Mouse (Mus musculus): ENCODE results near the gene Zfp622.
"Not testable (repeated sequence)": the region's sequence is repeated elsewhere in the genome, so short reads cannot be mapped to it uniquely, and the experiment has no call there.

The Zfp622 gene

DNA sequence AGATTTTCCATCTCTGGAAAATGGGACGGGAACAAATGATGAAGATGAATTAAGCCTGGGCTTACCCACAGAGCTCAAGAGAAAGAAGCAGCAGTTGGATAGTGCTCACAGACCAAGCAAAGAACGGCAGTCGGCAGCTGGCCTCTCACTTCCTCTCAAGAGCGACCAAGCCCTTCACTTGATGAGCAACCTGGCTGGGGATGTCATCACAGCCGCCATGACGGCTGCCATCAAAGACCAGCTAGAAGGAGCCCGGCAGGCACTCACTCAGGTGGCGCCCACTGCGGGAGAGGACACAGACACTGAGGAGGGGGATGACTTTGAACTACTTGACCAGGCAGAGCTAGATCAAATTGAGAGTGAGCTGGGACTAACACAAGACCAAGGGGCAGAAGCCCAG is 12.6 kb upstream of the Zfp622 start:
- no peak for DNase-seq (ENCODE audit: low read depth, low spot score)

DNA sequence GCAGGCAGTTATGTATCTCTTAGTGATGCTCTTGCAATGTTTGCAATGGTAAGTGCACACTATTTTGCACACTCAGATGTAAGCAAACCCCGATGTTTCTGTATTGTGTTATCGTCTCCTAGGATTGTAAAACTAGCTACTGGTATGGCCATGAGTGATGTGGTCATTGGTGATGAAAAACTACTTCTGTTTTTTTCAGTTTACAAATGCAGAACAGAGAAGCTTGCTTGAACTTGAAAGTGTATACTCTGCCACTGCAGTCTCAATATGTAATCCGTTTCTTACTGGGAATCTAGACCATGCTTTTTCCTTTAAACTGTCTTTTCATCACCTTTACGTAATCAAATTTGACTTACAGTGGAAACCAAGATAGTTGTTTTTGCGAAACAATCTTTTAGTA is 11.4 kb upstream of the Zfp622 start:
- DNase-seq (ENCODE audit: low read depth, low spot score): no peak

DNA sequence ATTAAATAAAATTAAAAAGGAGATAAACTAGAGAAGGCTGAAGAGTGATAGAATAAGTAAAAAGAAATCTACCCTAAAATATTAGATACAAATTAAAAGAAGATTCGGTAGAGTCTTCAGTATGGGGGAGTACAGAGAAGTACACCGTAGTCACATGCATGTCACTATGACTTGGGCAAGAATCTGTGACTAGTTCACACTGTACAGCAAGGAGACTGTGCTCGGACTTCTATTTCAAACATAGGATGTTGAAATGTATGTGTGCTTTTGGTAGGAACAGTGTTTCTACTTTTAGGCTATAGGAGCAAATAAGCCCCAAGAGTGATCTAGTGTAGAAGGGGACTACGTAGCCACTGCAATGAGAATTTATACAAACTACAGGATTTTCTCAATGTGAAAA is 9.8 kb upstream of the Zfp622 start:
- no peak for DNase-seq (ENCODE audit: low read depth, low spot score)

- no peak for DNase-seq (ENCODE audit: low read depth, low spot score)
Observed at GRCm38 (mm10) chr15:25975810-25976209, 8.4 kb upstream of the Zfp622 start.

DNA sequence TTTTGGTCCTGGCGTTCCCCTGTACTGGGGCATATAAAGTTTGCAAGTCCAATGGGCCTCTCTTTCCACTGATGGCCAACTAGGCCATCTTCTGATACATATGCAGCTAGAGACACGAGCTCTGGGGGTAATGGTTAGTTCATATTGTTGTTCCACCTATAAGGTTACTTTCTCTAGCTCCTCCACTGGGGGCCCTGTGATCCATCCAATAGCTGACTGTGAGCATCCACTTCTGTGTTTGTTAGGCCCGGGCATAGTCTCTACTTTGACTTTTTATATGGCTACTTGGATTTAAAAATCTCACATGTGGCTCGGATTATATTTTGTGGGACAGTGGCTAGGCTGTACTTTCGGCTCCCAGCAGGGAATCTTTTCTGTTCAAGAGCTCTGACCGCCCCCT is 552 bp upstream of the Zfp622 start:
- not testable (repeated sequence) for DNase-seq (ENCODE audit: low read depth, low spot score)

DNA sequence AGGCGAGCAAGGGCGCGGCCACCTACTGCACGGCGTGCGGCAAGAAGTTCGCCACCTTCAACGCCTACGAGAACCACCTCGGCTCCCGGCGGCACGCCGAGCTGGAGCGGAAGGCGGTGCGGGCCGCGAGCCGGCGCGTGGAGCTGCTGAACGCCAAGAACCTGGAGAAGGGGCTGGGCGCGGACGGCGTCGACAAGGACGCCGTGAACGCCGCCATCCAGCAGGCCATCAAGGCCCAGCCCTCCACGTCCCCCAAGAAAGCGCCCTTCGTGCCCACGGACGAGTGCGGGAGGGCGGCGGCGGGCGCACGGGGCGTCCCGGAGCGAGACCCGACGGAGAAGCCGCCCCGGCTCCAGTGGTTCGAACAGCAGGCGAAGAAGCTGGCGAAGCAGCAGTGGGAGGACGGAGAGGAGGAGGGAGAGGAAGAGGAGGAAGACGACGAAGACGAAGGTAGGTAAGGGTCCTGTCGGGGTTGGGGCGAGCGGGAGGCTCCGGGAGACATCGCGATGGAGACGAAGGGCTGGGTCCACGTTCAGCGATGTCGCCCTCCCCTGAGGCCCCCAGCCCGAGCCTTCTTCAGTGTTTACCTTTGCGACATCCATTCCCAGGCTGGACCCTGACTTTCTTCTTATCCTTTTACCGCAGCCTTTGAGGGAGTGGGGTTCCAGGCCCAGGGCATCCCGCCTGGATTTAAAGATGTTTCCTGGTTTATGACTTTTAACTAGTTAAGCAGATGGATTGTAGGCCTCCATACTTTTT is 747 bp downstream of the Zfp622 start:
- DNase-seq (ENCODE audit: low read depth, low spot score): no peak

DNA sequence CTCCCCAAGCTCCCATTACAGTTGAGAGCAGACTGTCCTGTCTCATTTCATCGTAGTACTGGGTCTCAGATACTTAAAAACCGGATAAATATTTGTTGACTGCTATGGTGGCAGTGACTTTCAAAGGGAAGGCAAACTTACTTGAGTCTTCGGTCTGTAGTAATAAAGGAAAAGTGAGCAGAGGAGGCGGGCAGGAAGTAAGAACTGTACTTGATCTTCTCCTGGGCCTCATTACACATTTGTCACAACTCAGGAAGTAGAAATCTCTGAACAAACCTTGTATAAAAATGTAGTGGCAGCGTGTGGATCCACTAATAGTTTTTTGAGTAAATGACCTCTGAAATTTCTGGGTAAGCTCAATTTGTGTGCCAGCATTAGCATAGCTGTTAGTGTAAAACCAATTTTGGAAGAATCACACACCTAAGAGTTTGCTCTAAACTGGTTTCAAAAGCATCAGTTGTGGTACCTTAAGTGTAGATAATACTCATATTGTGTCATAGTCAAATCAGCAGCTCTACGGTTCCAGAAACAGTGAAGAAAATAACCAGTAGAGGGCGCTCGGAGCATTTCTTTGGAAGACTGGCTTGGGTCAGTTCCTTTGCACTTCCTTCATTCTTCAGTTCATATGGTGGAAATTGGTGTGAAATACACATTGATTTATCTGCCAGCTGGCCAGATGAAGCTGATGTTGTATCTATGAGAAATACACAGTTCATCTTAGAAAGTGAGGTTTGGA is 9.0 kb downstream of the Zfp622 start:
- DNase-seq (ENCODE audit: low read depth, low spot score): peak; percentile 76

DNA sequence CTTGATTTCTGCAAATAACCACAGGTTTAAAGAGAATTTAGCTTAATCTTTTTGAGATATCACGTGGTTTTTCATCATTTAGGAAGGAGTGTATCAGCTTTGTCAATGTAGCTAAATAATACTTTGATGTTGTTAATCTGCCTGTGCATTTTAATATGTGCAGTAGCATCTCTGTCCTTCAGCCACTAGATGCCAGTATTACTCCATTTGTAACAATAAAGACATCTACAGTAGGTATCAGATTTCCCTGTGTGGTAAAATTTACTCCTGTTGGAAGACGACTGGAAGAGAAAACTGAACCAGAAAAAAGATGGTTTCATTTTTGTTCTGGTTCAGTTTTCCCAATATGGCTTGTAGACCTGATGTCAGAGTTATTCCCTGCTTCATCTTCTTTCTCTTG is 11.4 kb downstream of the Zfp622 start:
- peak; percentile 40 for DNase-seq (ENCODE audit: low read depth, low spot score)

GRCm38 (mm10) chr15:25999545-25999944 is 15.4 kb downstream of the Zfp622 start:
- not testable (repeated sequence) for DNase-seq (ENCODE audit: low read depth, low spot score)

- DNase-seq (ENCODE audit: low read depth, low spot score): no peak
Observed at GRCm38 (mm10) chr15:26008621-26009020, 24.5 kb downstream of the Zfp622 start.

- DNase-seq (ENCODE audit: low read depth, low spot score): no peak
Observed at GRCm38 (mm10) chr15:26012891-26013290, 28.7 kb downstream of the Zfp622 start.

DNA sequence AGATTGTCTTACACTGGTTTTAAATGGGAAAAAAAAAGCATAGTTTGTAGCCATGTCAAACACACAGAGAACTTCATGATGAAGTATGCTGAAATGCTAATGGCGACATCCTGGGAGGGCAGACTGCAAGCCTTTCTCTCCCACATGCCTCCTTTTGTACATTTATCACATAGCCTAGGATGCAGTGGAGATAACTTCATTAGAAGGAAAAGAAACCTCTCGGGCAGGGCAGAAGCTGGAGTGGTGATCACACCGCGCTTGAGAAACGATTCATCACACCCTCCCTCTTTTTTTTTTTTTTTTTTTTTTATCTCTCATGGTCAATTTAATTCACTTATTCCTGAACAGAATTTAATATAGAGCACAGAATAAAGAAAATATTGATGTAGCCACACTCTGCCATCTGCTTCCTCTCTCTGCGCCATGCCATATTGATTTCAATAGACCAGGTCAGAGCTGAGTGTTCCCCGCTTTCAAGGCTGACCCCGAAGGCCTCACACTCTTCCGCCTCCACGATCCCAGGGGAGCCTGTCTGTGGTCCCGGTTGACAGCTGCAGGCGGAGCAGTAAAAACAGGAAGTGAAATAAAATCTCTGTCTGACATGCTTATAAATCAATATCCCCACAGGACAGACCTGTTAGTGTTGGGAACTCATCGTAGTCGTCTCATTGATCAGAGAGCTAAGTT is 32.0 kb downstream of the Zfp622 start:
- DNase-seq (ENCODE audit: low read depth, low spot score): no peak

DNA sequence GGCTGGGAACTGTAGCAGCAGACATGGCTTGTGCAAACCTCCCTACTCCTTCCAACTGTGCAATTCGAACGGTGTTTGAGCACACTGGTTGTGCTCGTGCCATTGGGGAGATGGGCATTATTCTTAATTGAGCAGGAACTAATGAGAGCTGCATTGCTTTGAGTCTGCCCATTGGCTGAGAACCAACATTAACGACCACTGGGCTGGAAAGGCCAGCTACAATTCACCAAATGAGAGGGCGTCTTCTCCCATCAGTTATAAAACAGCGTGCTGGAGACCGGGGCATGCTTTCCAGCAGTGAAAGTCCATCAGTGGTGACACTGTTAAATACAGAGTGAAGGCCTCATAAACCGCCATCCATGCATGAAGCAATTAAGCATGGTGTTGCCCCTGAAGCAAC is 37.6 kb downstream of the Zfp622 start:
- no peak for DNase-seq (ENCODE audit: low read depth, low spot score)

DNA sequence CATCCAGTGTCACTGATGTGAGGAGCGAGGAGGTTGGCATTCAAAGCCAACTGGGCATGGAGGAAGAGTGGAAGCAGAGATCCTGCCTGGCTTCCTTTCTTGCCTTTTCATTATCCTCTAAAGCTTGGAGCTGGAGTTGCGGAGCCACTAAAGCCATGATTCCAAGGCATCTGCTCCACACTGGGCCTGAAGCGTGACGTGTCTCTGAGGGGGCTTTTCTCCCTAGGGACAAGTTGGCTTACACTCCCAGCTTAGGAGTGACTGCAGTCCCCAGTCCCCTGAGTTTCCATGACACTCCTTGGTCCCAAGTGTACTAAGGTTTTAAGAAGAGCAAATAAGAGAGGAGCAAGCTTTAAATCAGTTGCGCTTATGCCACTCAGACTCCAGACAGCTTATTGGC is 38.5 kb downstream of the Zfp622 start:
- no peak for DNase-seq (ENCODE audit: low read depth, low spot score)

- no peak for DNase-seq (ENCODE audit: low read depth, low spot score)
Observed at GRCm38 (mm10) chr15:26031692-26032091, 47.5 kb downstream of the Zfp622 start.

DNA sequence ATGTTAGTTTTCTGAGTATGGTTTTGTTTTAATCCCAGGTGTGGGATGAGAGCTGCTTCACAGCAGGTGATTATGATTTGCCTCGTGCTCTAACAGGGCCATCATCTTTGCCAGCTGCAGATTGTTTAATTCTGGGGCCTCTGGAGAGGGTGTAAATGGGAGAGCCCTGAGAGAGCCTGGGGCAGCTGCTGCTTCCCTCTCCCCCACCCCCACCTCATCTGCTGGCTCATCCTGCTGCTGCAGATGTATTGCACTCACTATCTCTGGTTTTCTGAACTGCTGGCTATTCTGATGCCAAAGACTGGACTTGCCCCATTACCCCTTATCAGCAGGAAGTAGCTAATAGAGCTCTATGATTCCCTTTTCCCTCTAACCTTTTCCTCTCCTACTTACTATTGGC is 56.4 kb downstream of the Zfp622 start:
- no peak for DNase-seq (ENCODE audit: low read depth, low spot score)

GRCm38 (mm10) chr15:26041196-26041947 is 57.2 kb downstream of the Zfp622 start:
- DNase-seq (ENCODE audit: low read depth, low spot score): no peak

All from CD4-positive, CD25-positive, alpha-beta regulatory T cell, adult 2 months (primary cell).